Mouse (Mus musculus) yolk sac, embryonic 10.5 days (tissue): ENCODE data around the gene Hap1.
"Not testable (repeated sequence)": the region's sequence is repeated elsewhere in the genome, so short reads cannot be mapped to it uniquely, and the experiment has no call there.

Experiments
- DNase-seq: peaks from one replicate; pipeline ENCODE4 v3.0.0-alpha.2; 2017; ENCODE audit warnings: low spot score

Gene Hap1

GRCm38 (mm10) chr11:100355151-100355951 is 577 bp downstream of the Hap1 start:
- no peak for DNase-seq

- DNase-seq, result no peak
Observed at GRCm38 (mm10) chr11:100352076-100352857, 3.7 kb downstream of the Hap1 start.

GRCm38 (mm10) chr11:100344269-100344668 is 11.7 kb downstream of the Hap1 start:
- no peak for DNase-seq

- no peak for DNase-seq
Observed at GRCm38 (mm10) chr11:100335731-100336130, 20.2 kb downstream of the Hap1 start.

GRCm38 (mm10) chr11:100333944-100334457 is 21.9 kb downstream of the Hap1 start, which contains the start of gene Gast:
Gene Gast (plus strand): TSS chr11:100334407.
- no peak for DNase-seq

GRCm38 (mm10) chr11:100332766-100333515 is 23.0 kb downstream of the Hap1 start:
- no peak for DNase-seq

GRCm38 (mm10) chr11:100330816-100331375 is 25.0 kb downstream of the Hap1 start:
- DNase-seq, result peak; percentile 61

GRCm38 (mm10) chr11:100330235-100330634 is 25.7 kb downstream of the Hap1 start:
- no peak for DNase-seq

- no peak for DNase-seq
Observed at GRCm38 (mm10) chr11:100327761-100328160, 28.2 kb downstream of the Hap1 start.

GRCm38 (mm10) chr11:100327316-100327715 is 28.6 kb downstream of the Hap1 start:
- no peak for DNase-seq

GRCm38 (mm10) chr11:100325062-100325629 is 30.8 kb downstream of the Hap1 start:
- no peak for DNase-seq

GRCm38 (mm10) chr11:100323578-100323977 is 32.4 kb downstream of the Hap1 start:
- peak; percentile 48 for DNase-seq

GRCm38 (mm10) chr11:100322591-100323258 is 33.2 kb downstream of the Hap1 start:
- DNase-seq, result peak; percentile 26

GRCm38 (mm10) chr11:100321479-100322305 is 34.2 kb downstream of the Hap1 start:
- DNase-seq, result not testable (repeated sequence)

GRCm38 (mm10) chr11:100320701-100321410 is 35.1 kb downstream of the Hap1 start:
- DNase-seq, result not testable (repeated sequence)

GRCm38 (mm10) chr11:100320172-100320630 is 35.7 kb downstream of the Hap1 start:
- peak; percentile 98 for DNase-seq

GRCm38 (mm10) chr11:100319492-100320171 is 36.3 kb downstream of the Hap1 start, which contains the start of gene Eif1:
Gene Eif1 (plus strand): TSS chr11:100319885.
- DNase-seq, result peak; percentile 100
